Mouse (Mus musculus) hindbrain, postnatal 0 days (tissue): ENCODE data around the gene Irf2. TPM values are rescaled to one million over a fixed set of nuclear protein-coding genes. Genes with fewer than 3 reads are reported as not detected.

Source experiments
- ATAC-seq: fragments of 200-750 bp; cut with Nextera tagmentation; 2 replicates; pipeline ENCODE4 v1.8.0; 2017; ENCODE audit warnings: mild to moderate bottlenecking, moderate TSS enrichment, moderate library complexity
- DNase-seq: peaks from one replicate; pipeline ENCODE4 v3.0.0-alpha.2; 2015; ENCODE audit warnings: low spot score
- H3K27ac ChIP-seq: fragments of 300-500 bp; sonication (generic); 2 replicates; pipeline ENCODE4 v1.5.1; 2014; ENCODE audit warnings: mild to moderate bottlenecking
- H3K27me3 ChIP-seq: fragments of 300-500 bp; sonication (generic); 2 replicates; pipeline ENCODE4 v1.6.1; 2014; ENCODE audit warnings: low read length, mixed read lengths; ENCODE audit not compliant: insufficient read depth
- H3K36me3 ChIP-seq: fragments of 300-500 bp; sonication (generic); 2 replicates; pipeline ENCODE4 v1.6.1; 2014; ENCODE audit warnings: low read length, mixed read lengths; ENCODE audit not compliant: insufficient read depth
- H3K4me1 ChIP-seq: fragments of 300-500 bp; sonication (generic); 2 replicates; pipeline ENCODE4 v1.6.1; 2014; ENCODE audit warnings: antibody characterized with exemption, low read length, mixed read lengths; ENCODE audit not compliant: insufficient read depth
- H3K4me2 ChIP-seq: fragments of 300-500 bp; sonication (generic); 2 replicates; pipeline ENCODE4 v1.6.1; 2014; ENCODE audit warnings: low read depth, mild to moderate bottlenecking, low read length, moderate library complexity, mixed read lengths
- H3K4me3 ChIP-seq: fragments of 300-500 bp; sonication (generic); 2 replicates; pipeline ENCODE4 v1.5.1; 2014; ENCODE audit warnings: low read length
- H3K9ac ChIP-seq: fragments of 300-500 bp; sonication (generic); replicated peaks from 2 replicates; pipeline ENCODE4 v1.6.1; 2014; ENCODE audit warnings: mild to moderate bottlenecking, low read length, moderate library complexity, mixed read lengths
- H3K9me3 ChIP-seq: fragments of 300-500 bp; sonication (generic); 2 replicates; pipeline ENCODE4 v1.6.1; 2016; ENCODE audit warnings: low read length, mixed read lengths
- CTCF ChIP-seq: IDR thresholded peaks from 2 replicates; pipeline ENCODE4 v1.5.1; 2016; ENCODE audit warnings: antibody characterized with exemption, control low read depth, low read depth
- WGBS: fragments of 180-500 bp; shearing (Covaris S2); extraction: QIAGEN DNeasy Blood & Tissue Kit; methylation state at CpG from one replicate; pipeline ENCODE4 v1.1.7; 2014; 5-methylcytosine and 5-hydroxymethylcytosine counted together
- polyA plus RNA-seq: library from polyadenylated mRNA; unstranded; fragments of >200 nt; fragmentation: Nextera tagmentation; extraction: Ambion mirVana; gene quantifications from 2 replicates; pipeline ENCODE4 v1.2.1, GENCODE M21; 2015
- total RNA-seq: library from RNA; depleted of rRNA; stranded (reverse); fragments of >200 nt; gene quantifications from 2 replicates; pipeline ENCODE4 v1.2.3, GENCODE M21; 2014

The Irf2 gene
- total and polyA plus RNA-seq, 2 experiments from 2014 or later = 3.8 to 12.8 TPM

DNA sequence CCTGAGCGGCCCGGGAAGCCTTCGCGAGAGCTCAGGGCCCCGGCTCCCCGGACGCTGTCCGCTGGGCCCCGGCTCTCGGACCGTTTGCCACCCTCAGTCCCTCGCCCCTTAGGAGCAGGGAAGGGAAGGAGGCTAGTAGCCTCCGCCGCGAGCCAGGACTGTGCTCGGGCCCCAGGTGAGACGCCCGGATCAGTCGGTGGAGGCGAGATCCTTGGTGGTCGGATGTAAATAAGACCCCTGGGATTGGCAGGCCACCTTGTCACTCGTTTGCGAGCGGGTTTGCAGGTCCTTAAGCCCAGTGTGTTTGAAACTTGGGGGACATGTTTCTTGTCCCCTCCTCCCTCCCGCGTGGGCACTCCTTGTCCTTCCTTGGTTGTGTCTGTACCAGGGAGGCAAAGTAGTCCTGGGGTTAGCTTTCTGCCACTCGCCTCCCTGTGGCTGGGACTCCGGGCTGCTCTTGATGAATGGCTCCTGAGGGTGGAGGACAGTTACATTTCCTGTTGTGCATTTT lies 1.8 kb downstream of the Irf2 start:
- peak; percentile 64 for DNase-seq
- 0% methylated on average over 28 of the region's 28 CpGs for whole genome bisulfite sequencing
- no peak for TF ChIP-seq CTCF

DNA sequence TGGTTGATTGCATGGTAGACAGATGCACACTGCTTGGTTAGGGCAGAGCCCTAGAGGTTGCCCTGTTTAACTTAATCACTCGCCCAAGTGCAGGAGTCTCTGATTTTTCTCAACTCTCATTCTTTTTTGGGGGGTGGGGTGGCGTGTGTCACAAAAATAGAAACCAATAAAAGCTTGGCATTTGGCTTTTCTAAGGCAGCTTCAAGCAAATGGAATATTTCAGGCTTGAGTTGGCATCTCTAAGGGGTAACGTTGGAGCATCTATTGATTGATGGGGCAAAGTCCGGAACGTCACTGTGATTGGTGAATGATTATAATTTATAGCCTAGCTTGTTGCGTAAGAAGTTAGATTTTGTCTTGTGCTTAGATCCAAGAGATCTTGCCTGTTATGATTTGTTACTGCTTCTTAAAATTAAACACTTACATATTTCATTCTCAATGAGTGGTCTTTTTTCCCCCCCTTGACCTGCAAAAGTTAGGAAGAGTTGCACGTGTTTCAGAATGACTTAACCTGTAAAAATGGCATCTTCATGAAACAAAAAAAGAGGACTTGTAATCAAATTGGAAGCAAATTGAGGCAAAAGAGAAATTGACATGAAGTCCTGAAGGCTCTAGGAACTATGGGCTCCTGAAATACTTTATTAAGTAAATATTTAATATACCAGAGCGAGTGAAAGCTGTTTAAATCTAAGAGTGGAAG lies 2.6 kb downstream of the Irf2 start:
- TF ChIP-seq CTCF = no peak
- H3K9ac ChIP-seq = peak overlapping the region; percentile 99; the same call in 1 of the 2 replicates
- 55% methylated on average over 8 of the region's 8 CpGs for WGBS
- peak overlapping the region; percentile 87 for H3K4me2 ChIP-seq
- no peaks in the 10 kb centered on the region for H3K9me3 ChIP-seq
- peaks cover 9% of the 10 kb centered on the region for H3K4me1 ChIP-seq
- peak overlapping the region; percentile 96 for H3K4me3 ChIP-seq
- no peaks in the 10 kb centered on the region for H3K36me3 ChIP-seq
- ATAC-seq (no peak), DNase-seq (no peak)
- no peaks in the 10 kb centered on the region for H3K27me3 ChIP-seq
- H3K27ac ChIP-seq = peak overlapping the region; percentile 96; the same call in 1 of the 2 replicates

More for the DNA sequence above, 1.8 kb downstream of the Irf2 start:
- Histone ChIP-seq H3K27me3 (no peaks in the 10 kb centered on the region), H3K4me3 (peak overlapping the region; percentile 96), H3K27ac (peak overlapping the region; percentile 96), H3K4me2 (peak overlapping the region; percentile 87), H3K9me3 (peaks cover 2% of the 10 kb centered on the region; the same call in 1 of the 2 replicates), H3K36me3 (no peaks in the 10 kb centered on the region), H3K9ac (peak overlapping the region; percentile 99), H3K4me1 (peaks cover 9% of the 10 kb centered on the region)
- ATAC-seq = peak; percentile 38

DNA sequence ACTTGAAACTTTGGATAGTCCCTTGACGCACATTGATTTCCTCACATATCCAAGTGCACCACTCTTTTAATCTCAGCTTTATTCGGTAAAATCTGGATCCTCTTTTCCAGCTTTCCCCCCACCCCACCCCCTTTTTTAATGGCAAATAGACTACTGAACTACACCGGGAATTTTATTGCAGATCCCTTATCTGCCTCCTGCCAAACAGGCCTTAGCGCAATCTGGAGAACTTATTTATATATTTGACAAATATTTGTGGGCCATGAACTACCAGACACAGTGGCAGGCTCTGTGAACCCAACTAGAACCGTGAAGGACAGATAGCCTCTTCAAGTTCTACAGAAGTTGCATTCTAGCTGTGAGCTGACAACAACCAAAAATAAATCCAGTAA lies 3.2 kb downstream of the Irf2 start:
- H3K4me1 ChIP-seq = peaks cover 9% of the 10 kb centered on the region
- no peak for DNase-seq
- H3K27ac ChIP-seq = no peak overlapping the region
- no peak for ATAC-seq
- no peak overlapping the region for H3K9ac ChIP-seq
- H3K27me3 ChIP-seq = no peaks in the 10 kb centered on the region
- H3K9me3 ChIP-seq = no peaks in the 10 kb centered on the region
- 78% methylated on average over 5 of the region's 5 CpGs for WGBS
- H3K4me3 ChIP-seq = no peak overlapping the region
- no peak for TF ChIP-seq CTCF
- no peaks in the 10 kb centered on the region for H3K36me3 ChIP-seq
- H3K4me2 ChIP-seq = no peak overlapping the region

DNA sequence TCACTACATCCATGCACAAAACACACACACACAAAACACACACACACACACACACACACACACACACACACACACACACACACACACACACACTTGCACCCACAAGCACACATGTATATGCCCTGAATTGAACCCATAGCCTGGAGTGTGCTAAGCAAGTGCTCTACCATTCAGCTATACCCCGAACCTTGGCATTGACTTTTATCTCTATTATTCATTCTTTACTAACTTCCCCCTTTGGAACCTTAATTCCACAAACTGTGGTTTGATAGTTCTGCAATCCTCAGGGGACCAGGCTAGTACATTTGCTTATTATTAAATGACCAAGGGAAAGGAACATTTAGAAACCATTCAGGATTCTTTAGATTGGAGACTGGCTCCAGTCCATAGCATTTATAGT lies 5.9 kb downstream of the Irf2 start:
- no peak overlapping the region for H3K9ac ChIP-seq
- no peak overlapping the region for H3K27ac ChIP-seq
- H3K36me3 ChIP-seq = no peaks in the 10 kb centered on the region
- ATAC-seq = no peak
- peaks cover 9% of the 10 kb centered on the region for H3K4me1 ChIP-seq
- H3K4me3 ChIP-seq = no peak overlapping the region
- no peaks in the 10 kb centered on the region for H3K27me3 ChIP-seq
- no peak for DNase-seq
- H3K4me2 ChIP-seq = no peak overlapping the region
- no peaks in the 10 kb centered on the region for H3K9me3 ChIP-seq
- no peak for TF ChIP-seq CTCF
- 91% methylated on average over 1 of the region's 1 CpGs for WGBS

DNA sequence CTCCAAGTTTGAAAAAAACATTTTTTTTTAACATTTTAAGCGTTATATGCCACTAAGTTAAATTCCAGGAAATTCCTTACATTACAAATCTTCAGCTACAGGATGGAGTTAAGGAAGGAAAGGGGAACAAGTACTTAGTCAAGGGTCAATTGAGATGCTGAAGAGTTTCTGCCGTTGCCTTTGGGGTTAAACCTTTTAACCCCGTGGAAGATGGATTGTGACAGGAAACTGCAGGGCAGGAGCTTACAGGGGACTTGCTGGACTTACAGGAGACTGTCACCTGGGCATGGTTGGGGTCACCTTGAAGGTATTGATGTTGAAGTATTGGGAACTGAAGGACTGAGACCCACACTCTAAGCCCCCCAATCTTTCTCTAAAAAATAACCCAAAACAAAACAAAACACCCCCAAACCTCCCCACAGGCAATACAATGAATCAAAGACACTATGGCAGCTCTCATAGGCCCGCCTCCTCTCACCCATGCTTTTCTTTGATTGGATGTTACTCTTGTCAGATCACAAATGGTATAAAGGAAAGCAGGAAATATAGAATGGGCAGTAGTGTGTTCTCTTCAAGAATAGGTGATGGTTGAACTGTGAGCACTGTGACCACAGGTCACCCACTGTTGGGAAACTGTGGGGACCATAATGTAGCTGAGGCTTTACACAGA lies 7.9 kb downstream of the Irf2 start:
- DNase-seq (no peak), ATAC-seq (no peak)
- TF ChIP-seq CTCF = no peak
- Histone ChIP-seq H3K9ac (no peak overlapping the region), H3K36me3 (no peaks in the 10 kb centered on the region), H3K4me3 (no peak overlapping the region), H3K9me3 (no peaks in the 10 kb centered on the region), H3K27ac (no peak overlapping the region), H3K4me1 (peaks cover under 1% of the 10 kb centered on the region; the same call in 1 of the 2 replicates), H3K4me2 (no peak overlapping the region), H3K27me3 (no peaks in the 10 kb centered on the region)
- WGBS = 58% methylated on average over 4 of the region's 4 CpGs

DNA sequence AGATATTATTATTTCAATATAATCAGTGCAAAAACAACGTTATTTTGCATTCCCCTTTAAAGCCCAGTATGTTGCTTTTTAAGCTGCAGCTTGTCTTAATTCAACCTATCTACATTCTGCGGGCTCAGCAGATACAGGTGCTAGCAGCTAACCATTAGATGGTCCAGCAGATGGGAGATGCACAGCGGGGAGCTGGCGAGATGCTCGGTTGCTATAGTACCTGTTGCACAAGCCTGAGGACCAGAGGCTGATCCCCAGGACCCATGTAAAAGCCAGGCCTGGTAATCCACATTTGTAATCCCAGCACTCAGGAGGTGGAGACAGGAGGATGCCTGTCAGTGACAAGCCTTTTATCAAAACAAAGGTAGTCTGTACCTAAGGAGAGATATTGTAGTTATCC lies 10.5 kb downstream of the Irf2 start:
- 53% methylated on average over 5 of the region's 5 CpGs for WGBS
- no peak overlapping the region for H3K4me3 ChIP-seq
- H3K4me1 ChIP-seq = no peaks in the 10 kb centered on the region
- no peak for TF ChIP-seq CTCF
- H3K9me3 ChIP-seq = no peaks in the 10 kb centered on the region
- H3K9ac ChIP-seq = no peak overlapping the region
- H3K4me2 ChIP-seq = no peak overlapping the region
- no peak overlapping the region for H3K27ac ChIP-seq
- no peaks in the 10 kb centered on the region for H3K36me3 ChIP-seq
- no peak for ATAC-seq
- H3K27me3 ChIP-seq = no peaks in the 10 kb centered on the region
- DNase-seq = no peak

DNA sequence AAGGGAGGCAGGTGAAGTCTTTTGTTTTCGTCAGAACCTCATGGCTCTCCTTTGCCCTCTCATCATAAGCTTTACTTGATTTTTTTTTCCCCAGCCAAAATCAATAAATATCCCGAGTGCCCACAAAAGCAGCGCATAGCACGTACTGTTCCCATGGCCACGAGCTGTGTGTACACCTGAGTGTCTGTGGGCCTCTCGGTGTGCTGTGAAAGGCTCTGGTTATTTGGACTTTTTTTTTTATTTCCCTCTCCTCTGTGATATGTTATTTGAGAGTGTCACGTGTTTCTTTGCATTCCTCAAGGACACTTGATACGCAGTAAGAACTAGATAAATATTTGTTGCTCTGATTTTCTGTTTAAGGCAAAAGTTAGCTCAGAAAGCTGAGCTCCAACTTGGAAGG lies 11.0 kb downstream of the Irf2 start:
- TF ChIP-seq CTCF = no peak
- WGBS = 69% methylated on average over 8 of the region's 8 CpGs
- ATAC-seq (no peak), DNase-seq (no peak)
- Histone ChIP-seq H3K27ac (no peak overlapping the region), H3K4me2 (no peak overlapping the region), H3K4me3 (no peak overlapping the region), H3K9ac (no peak overlapping the region), H3K4me1 (no peaks in the 10 kb centered on the region), H3K27me3 (no peaks in the 10 kb centered on the region), H3K36me3 (no peaks in the 10 kb centered on the region), H3K9me3 (no peaks in the 10 kb centered on the region)
